Mouse (Mus musculus) CD4-positive helper T cell, adult 2 months (primary cell): Measurements from ENCODE around the gene Shmt2.
A peak's percentile ranks its signal among the peaks of the same experiment; 100 is the strongest.

Experiments used
- DNase-seq: peaks from one replicate; pipeline ENCODE4 v3.0.0-alpha.2; 2012; ENCODE audit warnings: low read depth, missing footprints, low spot score

The Shmt2 gene

DNA sequence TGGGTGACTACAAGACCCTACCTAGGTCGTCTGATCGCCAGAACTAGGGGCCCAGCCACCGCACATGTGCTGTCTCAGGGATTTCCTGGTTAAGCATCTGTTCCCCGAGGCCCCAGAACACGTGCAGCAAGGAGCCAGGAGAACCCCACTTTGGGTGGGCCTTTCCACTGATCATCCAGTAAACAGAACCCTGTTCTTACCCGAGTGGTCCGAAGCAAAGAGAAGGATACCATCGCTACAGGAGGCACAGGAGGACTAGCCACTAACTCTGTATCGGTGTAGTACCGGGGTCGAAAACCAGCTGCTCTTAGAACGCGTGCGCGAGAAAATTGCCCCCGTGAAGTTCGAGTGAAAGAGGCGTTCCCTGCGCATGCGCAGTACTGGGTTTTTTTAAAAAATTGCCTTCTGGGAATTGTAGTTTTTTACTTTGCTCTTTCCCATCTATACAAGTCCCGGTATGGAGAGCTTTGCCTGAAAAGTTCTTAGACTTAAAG is at the start of gene Shmt2:
Gene Shmt2 (minus strand): TSS at position 357 of the 494 bp plus-strand sequence.
- DNase-seq, result peak; percentile 86

GRCm38 (mm10) chr10:127570937-127571641 is 48.8 kb upstream of the Shmt2 start:
- DNase-seq, result no peak

- no peak for DNase-seq
These were observed 48.1 kb upstream of the Shmt2 start for GRCm38 (mm10) chr10:127570384-127570783.

GRCm38 (mm10) chr10:127569450-127569849 is 47.2 kb upstream of the Shmt2 start:
- peak; percentile 68 for DNase-seq

DNA sequence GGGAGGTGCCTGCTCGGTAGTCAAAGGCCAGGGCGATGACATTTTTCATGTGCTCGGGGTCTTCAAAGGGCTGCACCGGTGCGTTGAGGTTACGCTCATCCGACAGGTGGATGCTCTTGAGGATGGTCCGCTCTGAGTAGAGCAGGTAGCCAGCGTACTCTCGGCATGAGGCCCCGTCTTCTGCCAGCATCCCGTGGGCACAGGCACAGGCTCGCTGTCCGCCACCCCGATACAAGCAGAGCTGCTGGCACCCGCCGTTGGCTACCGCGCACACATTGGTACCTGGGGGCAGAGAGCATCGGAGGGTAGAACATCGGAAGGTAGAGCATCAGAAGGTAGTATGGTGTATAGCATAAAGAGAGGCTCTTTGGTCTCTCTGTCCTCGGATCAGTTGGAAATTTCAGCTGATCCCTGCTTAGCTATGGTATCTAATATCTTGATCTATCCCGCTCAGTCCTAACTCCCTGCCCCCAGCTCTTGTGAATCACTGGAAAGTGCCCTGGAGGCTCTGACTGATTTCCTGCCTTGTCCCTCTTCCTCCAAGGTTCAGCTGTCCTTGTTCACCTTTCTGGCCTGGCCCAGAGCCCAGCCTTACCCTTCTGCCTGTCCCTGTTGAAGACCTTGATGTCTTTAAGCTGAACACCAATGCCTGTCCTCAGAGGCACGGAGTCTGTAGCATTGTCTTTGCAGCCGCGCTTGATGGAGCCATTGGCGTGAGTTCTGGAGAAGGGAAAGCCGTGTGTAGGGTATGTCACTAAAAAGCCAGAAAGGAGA is 44.5 kb upstream of the Shmt2 start:
- no peak for DNase-seq

- DNase-seq, result no peak
These were observed 42.1 kb upstream of the Shmt2 start for GRCm38 (mm10) chr10:127564301-127564700.

GRCm38 (mm10) chr10:127563840-127564239 is 41.6 kb upstream of the Shmt2 start:
- DNase-seq, result no peak

DNA sequence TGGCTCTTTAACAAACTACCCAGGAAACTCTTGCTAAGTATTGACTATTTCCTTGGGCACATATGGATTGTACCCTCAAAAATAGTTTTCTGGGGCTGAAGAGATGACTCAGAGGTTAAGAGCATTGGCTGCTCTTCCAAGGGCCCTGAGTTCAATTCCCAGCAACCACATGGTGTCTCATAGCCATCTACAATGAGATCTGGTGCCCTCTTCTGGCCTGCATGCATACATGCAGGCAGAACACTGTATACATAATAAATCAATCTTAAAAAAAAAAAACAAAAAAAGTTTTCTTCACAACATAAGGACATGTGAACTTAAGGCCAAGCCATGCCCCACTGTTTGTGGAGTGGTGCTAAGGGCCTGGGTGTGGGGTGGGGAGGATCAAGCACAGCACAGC is 38.9 kb upstream of the Shmt2 start:
- DNase-seq, result no peak

DNA sequence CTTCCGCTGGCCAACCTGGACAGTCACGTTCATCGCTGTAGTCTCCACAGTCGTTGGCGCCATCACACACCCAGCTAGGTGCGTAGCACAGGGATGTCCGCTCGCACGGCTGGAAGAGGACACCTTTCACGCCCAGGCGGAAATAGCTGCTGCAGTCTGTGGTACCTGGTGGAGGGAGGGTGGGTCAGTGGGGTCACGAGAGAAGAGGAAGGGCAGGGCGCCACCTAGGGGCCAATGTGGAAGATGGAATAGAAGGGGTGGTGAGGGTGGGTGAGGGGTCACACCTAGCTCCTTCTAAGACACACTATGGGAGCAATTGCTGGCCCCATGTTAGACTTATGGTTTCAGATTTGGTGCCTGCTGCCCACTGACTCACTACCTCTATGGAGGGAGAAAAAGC is 35.2 kb upstream of the Shmt2 start:
- DNase-seq, result no peak

DNA sequence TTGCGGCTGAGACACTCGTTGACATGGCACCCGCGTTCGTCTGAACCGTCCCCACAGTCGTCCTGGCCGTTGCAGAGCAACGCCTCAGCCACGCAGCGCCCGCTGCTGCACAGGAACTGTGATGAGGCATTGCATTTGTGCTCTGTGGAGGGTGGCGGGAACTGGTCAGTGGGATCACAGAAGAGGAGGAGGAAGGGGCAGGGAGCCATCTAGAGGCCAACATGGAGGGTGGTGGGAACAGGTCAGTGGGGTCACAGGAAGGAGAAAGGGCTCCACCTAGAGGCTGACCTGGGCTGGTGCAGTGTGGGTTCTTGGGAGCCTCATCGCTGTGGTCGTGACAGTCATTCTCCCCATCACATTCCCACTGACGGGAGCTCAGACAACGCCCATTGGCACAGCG is 33.5 kb upstream of the Shmt2 start:
- DNase-seq, result no peak

DNA sequence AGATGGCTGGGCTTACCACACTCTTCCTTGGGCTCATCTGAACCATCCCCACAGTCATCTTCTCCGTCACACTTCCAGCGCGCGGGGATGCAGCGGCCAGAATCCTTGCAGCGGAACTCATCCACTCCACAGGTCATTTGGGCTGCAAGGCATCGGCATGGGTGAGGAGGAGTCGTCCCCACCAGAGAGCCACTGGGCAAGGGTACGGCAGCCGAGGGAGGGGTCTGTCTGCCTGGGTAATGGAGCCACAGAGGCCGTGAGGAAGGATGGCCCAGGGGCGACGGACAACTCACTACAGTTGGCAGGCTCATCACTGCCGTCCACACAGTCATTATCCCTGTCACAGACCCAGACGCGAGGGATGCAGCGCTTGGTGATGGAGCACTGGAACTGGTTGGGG is 27.6 kb upstream of the Shmt2 start:
- no peak for DNase-seq

DNA sequence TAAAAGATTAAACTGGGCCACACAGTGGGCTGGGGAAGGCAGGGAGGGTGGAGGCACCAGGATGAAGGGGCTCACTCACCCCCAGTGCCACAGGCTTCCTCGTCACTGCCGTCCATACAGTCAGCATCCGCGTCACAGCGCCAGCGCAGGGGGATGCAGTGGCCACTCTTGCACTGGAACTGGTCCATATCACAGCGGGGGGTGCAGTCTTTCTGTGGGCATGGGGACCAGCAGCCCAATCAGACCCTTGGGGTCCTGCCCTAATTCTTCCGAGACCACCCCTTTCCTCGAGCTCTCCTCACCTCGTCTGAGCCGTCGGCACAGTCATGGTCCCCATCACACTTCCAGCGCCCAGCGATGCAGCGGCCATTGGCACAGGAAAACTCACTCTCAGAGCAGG is 26.0 kb upstream of the Shmt2 start:
- DNase-seq, result no peak

GRCm38 (mm10) chr10:127546505-127546904 is 24.3 kb upstream of the Shmt2 start:
- DNase-seq, result no peak

DNA sequence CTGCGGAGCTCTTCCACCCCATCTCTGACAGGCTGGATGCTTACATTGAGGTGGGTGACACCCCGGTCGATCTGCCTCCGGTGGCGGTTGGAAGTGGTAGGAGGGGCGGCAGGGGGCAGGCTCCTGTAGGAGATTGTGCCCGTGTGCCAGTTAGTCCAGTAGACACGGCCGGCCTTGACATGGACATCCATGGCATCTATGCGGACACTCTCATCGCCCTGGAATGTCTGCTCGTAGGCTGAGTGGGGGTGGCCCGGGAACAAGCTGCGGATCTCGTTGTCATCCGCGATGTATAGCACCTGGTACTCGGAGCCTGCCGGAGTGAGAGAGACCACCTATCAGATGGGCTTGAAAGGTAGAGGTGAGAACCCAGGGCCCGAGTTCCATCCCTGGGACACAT is 22.1 kb upstream of the Shmt2 start:
- DNase-seq, result no peak

DNA sequence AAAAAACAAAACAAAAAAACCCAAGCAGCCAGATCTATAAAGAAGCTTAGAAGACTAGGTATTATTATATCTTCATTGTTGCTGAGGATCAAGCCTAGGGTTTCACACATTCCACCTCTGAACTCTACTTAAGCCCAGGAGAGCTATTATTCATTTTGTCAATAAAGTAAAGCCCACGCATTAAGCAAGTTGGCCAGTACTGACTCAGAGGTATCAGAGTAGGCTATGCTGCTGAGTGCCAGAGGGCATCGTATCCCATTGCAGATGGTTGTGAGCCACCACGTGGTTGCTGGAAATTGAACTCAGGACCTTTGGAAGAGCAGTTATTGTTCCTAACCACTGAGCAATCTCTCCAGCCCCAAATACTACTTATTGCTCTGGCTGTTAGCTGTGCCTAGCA is 21.7 kb upstream of the Shmt2 start:
- DNase-seq, result no peak

- DNase-seq, result no peak
These were observed 20.5 kb upstream of the Shmt2 start for GRCm38 (mm10) chr10:127542720-127543119.

DNA sequence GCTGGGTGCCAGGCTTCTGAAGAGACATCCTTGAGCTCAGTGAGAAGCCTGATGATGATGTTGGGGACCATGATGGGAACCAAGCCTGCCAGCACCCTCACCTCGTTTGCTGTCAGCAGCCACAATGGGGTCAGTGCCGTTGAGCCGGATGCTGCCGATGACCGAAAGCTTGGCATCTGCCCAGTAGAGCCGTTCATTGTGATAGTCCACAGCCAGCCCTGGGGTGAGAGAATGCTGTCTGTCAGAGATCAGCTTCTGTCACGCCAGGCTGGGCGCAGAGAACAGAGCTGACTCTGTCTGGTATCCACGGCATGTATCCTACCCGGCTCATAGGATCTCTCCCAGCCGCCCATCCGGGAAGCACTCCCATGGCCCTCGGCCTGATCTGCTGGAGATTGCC is 19.8 kb upstream of the Shmt2 start:
- DNase-seq, result no peak

GRCm38 (mm10) chr10:127541510-127541909 is 19.3 kb upstream of the Shmt2 start:
- DNase-seq, result no peak

DNA sequence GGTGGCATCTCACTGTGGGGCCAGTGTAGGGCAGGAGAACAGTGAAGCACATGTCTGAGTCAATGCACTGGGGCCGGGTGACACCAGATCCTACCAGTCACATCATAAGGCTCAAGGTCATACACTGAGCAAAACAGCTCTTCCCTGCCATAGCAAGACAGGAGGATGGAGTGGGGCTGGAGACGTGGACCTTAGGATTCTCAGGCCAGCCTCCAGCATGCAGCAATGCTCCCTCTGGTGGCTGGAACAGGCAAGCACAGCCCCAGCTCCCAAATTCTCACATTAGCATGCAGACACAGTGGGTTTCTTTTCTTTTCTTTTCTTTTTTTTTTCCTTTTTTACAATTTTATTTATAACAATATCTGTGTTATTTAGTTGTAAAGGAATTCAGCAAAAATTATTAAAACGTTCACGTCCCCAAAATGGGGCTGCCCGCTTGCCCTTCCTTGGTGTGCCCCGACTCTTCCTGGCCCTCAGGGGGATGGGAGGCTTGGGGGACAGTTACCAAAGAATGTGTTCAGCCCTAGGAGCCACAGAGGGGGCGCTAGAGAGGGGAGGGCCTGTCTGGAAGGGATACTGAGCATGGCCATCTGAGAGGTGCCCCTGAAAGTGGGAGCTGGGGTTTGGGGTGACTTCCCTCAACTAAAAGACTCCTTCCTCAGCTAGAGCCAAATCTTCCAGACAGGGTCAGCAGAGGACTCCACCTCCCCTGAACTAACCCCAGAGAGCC is 15.8 kb upstream of the Shmt2 start:
- peak; percentile 62 for DNase-seq

- peak; percentile 70 for DNase-seq
These were observed 14.5 kb upstream of the Shmt2 start for GRCm38 (mm10) chr10:127536586-127537314.

- no peak for DNase-seq
These were observed 12.7 kb upstream of the Shmt2 start for GRCm38 (mm10) chr10:127534929-127535384.
